Comparison of ENCODE assay signal across 9 mouse cellular contexts in the genomic region with DNA sequence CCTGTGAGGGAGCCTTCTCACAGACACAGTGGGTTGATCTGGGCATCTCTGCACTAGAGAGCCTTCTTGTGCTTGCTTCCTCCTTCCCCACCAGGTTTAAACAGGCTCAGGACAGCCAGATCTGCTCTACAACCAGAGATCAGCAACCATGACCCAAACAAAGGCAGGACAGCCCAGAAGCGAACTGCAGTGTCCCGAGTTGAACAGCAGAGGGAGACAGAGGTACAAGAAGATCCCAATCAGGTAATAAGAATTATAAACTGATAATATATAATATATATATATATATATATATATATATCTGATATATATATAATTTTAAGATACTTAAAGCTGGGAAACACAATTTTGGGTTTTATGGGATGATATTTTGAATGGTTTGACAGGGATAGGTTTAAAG. TPM values are rescaled to one million over a fixed set of nuclear protein-coding genes. Genes with fewer than 3 reads are reported as not detected.
DNase-seq lines count a peak whose midpoint lies in the region; ATAC-seq and TF ChIP-seq lines count a peak whose summit lies in the region.
"Had no signal": no experiment of that assay in that cellular context is flagged by ENCODE, and none has a peak within 500 bp of the region (broad histone marks: within the 10 kb centered on the region; RNA-seq: fewer than 3 reads in every experiment).

No protein-coding gene starts in this region.

- H3K27me3 ChIP-seq in hindbrain, embryonic 10.5 days (ENCODE audit: insufficient read depth, poor library complexity, severe bottlenecking) = no peaks in the 10 kb centered on the region; the same call in 1 of the 2 replicates
- no peaks in the 10 kb centered on the region for H3K27me3 ChIP-seq in hindbrain, embryonic 13.5 days
- no peaks in the 10 kb centered on the region for H3K27me3 ChIP-seq in spleen, adult 2 months (ENCODE audit: control insufficient read depth, insufficient read depth, low read length)
- no peaks in the 10 kb centered on the region for H3K27me3 ChIP-seq in neural tube, embryonic 11.5 days (ENCODE audit: control insufficient read depth, insufficient read depth, low read length)

- WGBS in hindbrain, embryonic 10.5 days = 1% methylated on average over 2 of the region's 2 CpGs
- 2% methylated on average over 2 of the region's 2 CpGs for WGBS in hindbrain, embryonic 13.5 days
- 0% methylated on average over 2 of the region's 2 CpGs for WGBS in spleen, adult 2 months
- WGBS in neural tube, embryonic 11.5 days = 4% methylated on average over 2 of the region's 2 CpGs

- peak; percentile 55 for DNase-seq in hindbrain, embryonic 10.5 days (ENCODE audit: low spot score)
- DNase-seq in spleen, adult 2 months (ENCODE audit: low read depth in 1 of 2, low spot score in 2 of 2) = peak in 1 of 2 experiments; percentile 11
- DNase-seq in spleen, adult 12 weeks (ENCODE audit: low spot score) = no peak
- DNase-seq in adrenal gland, postnatal 14 days = peak; percentile 54
- DNase-seq in hindlimb bud, embryonic 11.5 days (ENCODE audit: extremely low spot score, low read depth, low spot score) = peak; percentile 24
- peak; percentile 61 for DNase-seq in neural tube, embryonic 11.5 days (ENCODE audit: low spot score)
- DNase-seq: liver, embryonic 13.5 days had no signal

- no peak for TF ChIP-seq POLR2A in spleen, adult 2 months (IDR thresholded peaks at IDR 0.05; ENCODE audit: low read depth, low read length)

- H3K9me3 ChIP-seq in hindbrain, embryonic 10.5 days = no peaks in the 10 kb centered on the region
- no peaks in the 10 kb centered on the region for H3K9me3 ChIP-seq in hindbrain, embryonic 13.5 days
- H3K9me3 ChIP-seq in neural tube, embryonic 11.5 days (ENCODE audit: control insufficient read depth, low read length) = no peaks in the 10 kb centered on the region
- H3K9me3 ChIP-seq: liver, embryonic 13.5 days had no signal

- H3K27ac ChIP-seq in hindbrain, embryonic 10.5 days = peak overlapping the region; percentile 67
- H3K27ac ChIP-seq in hindbrain, embryonic 13.5 days = no peak overlapping the region
- no peak overlapping the region for H3K27ac ChIP-seq in spleen, adult 2 months (ENCODE audit: insufficient read depth, low read length)
- no peak overlapping the region for H3K27ac ChIP-seq in neural tube, embryonic 11.5 days (ENCODE audit: low read depth, low read length)
- H3K27ac ChIP-seq: liver, embryonic 13.5 days had no signal

- H3K4me3 ChIP-seq in hindbrain, embryonic 10.5 days = no peak overlapping the region
- no peak overlapping the region for H3K4me3 ChIP-seq in hindbrain, embryonic 13.5 days
- H3K4me3 ChIP-seq in spleen, adult 2 months (ENCODE audit: extremely low read depth, insufficient read depth, insufficient read length) = no peak overlapping the region
- no peak overlapping the region for H3K4me3 ChIP-seq in neural tube, embryonic 11.5 days (ENCODE audit: low read depth, low read length)
- H3K4me3 ChIP-seq: liver, embryonic 13.5 days had no signal

- no peak overlapping the region for H3K9ac ChIP-seq in hindbrain, embryonic 13.5 days
- H3K9ac ChIP-seq in neural tube, embryonic 11.5 days (ENCODE audit: low read length) = no peak overlapping the region
- H3K9ac ChIP-seq: liver, embryonic 13.5 days had no signal

- H3K4me2 ChIP-seq in hindbrain, embryonic 13.5 days = no peak overlapping the region
- H3K4me2 ChIP-seq in neural tube, embryonic 11.5 days (ENCODE audit: low read depth) = no peak overlapping the region
- H3K4me2 ChIP-seq: liver, embryonic 13.5 days had no signal

- H3K36me3 ChIP-seq in hindbrain, embryonic 10.5 days = no peaks in the 10 kb centered on the region
- H3K36me3 ChIP-seq in hindbrain, embryonic 13.5 days = no peaks in the 10 kb centered on the region
- no peaks in the 10 kb centered on the region for H3K36me3 ChIP-seq in spleen, adult 2 months (ENCODE audit: control insufficient read depth, insufficient read depth, low read length)
- H3K36me3 ChIP-seq in neural tube, embryonic 11.5 days (ENCODE audit: control insufficient read depth, insufficient read depth, low read length) = no peaks in the 10 kb centered on the region
- H3K36me3 ChIP-seq: liver, embryonic 13.5 days had no signal

- H3K4me1 ChIP-seq in hindbrain, embryonic 10.5 days (replicated peaks) = no peaks in the 10 kb centered on the region
- H3K4me1 ChIP-seq in hindbrain, embryonic 13.5 days (replicated peaks) = no peaks in the 10 kb centered on the region
- no peaks in the 10 kb centered on the region for H3K4me1 ChIP-seq in spleen, adult 2 months (ENCODE audit: control insufficient read depth, insufficient read depth, insufficient read length)
- H3K4me1 ChIP-seq in neural tube, embryonic 11.5 days (ENCODE audit: control insufficient read depth, insufficient read depth, low read length) = no peaks in the 10 kb centered on the region
- H3K4me1 ChIP-seq: liver, embryonic 13.5 days had no signal

- TF ChIP-seq CTCF in spleen, adult 2 months (IDR thresholded peaks at IDR 0.05; ENCODE audit: extremely low read depth, insufficient read depth, insufficient read length, insufficient replicate concordance) = peak; percentile 60; the same call in 1 of the 2 replicates

- no peak for ATAC-seq in hindbrain, embryonic 13.5 days (ENCODE audit: low FRiP score)
- no peak for ATAC-seq in neural tube, embryonic 11.5 days (ENCODE audit: insufficient read depth, low FRiP score, low TSS enrichment)
- ATAC-seq in granulocyte monocyte progenitor cell, adult 5-6 weeks (replicated peaks; ENCODE audit: poor library complexity, severe bottlenecking) = no peak

RNA-seq across cellular contexts. Expression of gene Ins2, which starts 22.5 kb away (rescaled TPM):
- polyA plus RNA-seq in hindbrain, embryonic 10.5 days (2016; fragmentation: Nextera tagmentation; extraction: Ambion mirVana) = not detected in 2 replicates
- polyA plus RNA-seq in hindbrain, embryonic 13.5 days (2015; fragmentation: Nextera tagmentation; extraction: Ambion mirVana) = 0.83 and 0.99 TPM in 2 replicates
- polyA plus RNA-seq in spleen, adult 2 months (2012; rRNA removed) = 15.8 and 29.4 TPM in 2 replicates
- not detected in 2 replicates for total RNA-seq in adrenal gland, postnatal 14 days (2021)
- polyA plus RNA-seq in neural tube, embryonic 11.5 days (2014; fragmentation: Nextera tagmentation; extraction: Ambion mirVana) = not detected in 2 replicates
- total RNA-seq in granulocyte monocyte progenitor cell, adult 5-6 weeks (2014; fragmentation: Nextera tagmentation) = not detected in 2 replicates
- total RNA-seq in granulocyte monocyte progenitor cell, adult 5-6 weeks (2017) = not detected in 2 replicates
- polyA plus RNA-seq: liver, embryonic 13.5 days had no signal

RNA-seq across cellular contexts. Expression of gene Gm49394, which starts 51.0 kb away (rescaled TPM):
- not detected in 2 replicates for polyA plus RNA-seq in hindbrain, embryonic 10.5 days (2016; fragmentation: Nextera tagmentation; extraction: Ambion mirVana)
- not detected in 2 replicates for polyA plus RNA-seq in hindbrain, embryonic 13.5 days (2015; fragmentation: Nextera tagmentation; extraction: Ambion mirVana)
- polyA plus RNA-seq in spleen, adult 2 months (2012; rRNA removed) = not detected in 2 replicates
- total RNA-seq in adrenal gland, postnatal 14 days (2021) = not detected in 2 replicates
- not detected in 2 replicates for polyA plus RNA-seq in neural tube, embryonic 11.5 days (2014; fragmentation: Nextera tagmentation; extraction: Ambion mirVana)
- total RNA-seq in granulocyte monocyte progenitor cell, adult 5-6 weeks (2014; fragmentation: Nextera tagmentation) = not detected in 2 replicates
- total RNA-seq in granulocyte monocyte progenitor cell, adult 5-6 weeks (2017) = not detected in 2 replicates
- polyA plus RNA-seq: liver, embryonic 13.5 days had no signal

RNA-seq across cellular contexts. Expression of gene Igf2, which starts 54.1 kb away (rescaled TPM):
- polyA plus RNA-seq in hindbrain, embryonic 10.5 days (2016; fragmentation: Nextera tagmentation; extraction: Ambion mirVana) = 219 and 247 TPM in 2 replicates
- 179 and 205 TPM in 2 replicates for polyA plus RNA-seq in hindbrain, embryonic 13.5 days (2015; fragmentation: Nextera tagmentation; extraction: Ambion mirVana)
- 13.9 and 16.6 TPM in 2 replicates for polyA plus RNA-seq in spleen, adult 2 months (2012; rRNA removed)
- 119 and 187 TPM in 2 replicates for total RNA-seq in adrenal gland, postnatal 14 days (2021)
- polyA plus RNA-seq in neural tube, embryonic 11.5 days (2014; fragmentation: Nextera tagmentation; extraction: Ambion mirVana) = 316 and 368 TPM in 2 replicates
- total RNA-seq in granulocyte monocyte progenitor cell, adult 5-6 weeks (2014; fragmentation: Nextera tagmentation) = not detected in 2 replicates
- 2.5 TPM in 1 of 2 replicates, not detected in the other for total RNA-seq in granulocyte monocyte progenitor cell, adult 5-6 weeks (2017)

Comparison
In these comparisons a context has a peak if more than half of its experiments do, and no peak if none do; other contexts are left out.
1. RNA of gene Igf2, which starts 54.1 kb away (polyA plus RNA-seq): 316 to 368 TPM in neural tube, embryonic 11.5 days, 219 to 247 TPM in hindbrain, embryonic 10.5 days and 179 to 205 TPM in hindbrain, embryonic 13.5 days; 13.9 to 16.6 TPM in spleen, adult 2 months; every median in the first group is over 10 times any median in the second.